Mouse (Mus musculus) C2C12 (cell line): ENCODE measurements at regions not wholly inside any gene's neighbourhood (a gene's known extent, or its start where the extent isn't known, plus 50 kb on each side); places are given as distances from the start of the nearest gene placed in this dataset.

Experiments used
- H3K27me3 ChIP-seq: one replicate; pipeline ENCODE4 v1.6.1; 2011; ENCODE audit not compliant: control insufficient read depth, insufficient read depth, insufficient read length
- H3K36me3 ChIP-seq: one replicate; pipeline ENCODE4 v1.6.1; 2011; ENCODE audit not compliant: control insufficient read depth, insufficient read depth
- H3K4me3 ChIP-seq: one replicate; pipeline ENCODE4 v1.5.1; 2011; ENCODE audit warnings: mild to moderate bottlenecking, control low read depth; ENCODE audit not compliant: poor library complexity, insufficient read depth, severe bottlenecking
- H3K79me2 ChIP-seq: one replicate; pipeline ENCODE4 v1.6.1; 2011; ENCODE audit not compliant: control insufficient read depth, insufficient read depth
- H3K79me3 ChIP-seq: one replicate; pipeline ENCODE4 v1.6.1; 2011; ENCODE audit warnings: low read depth, control low read depth
- H3ac ChIP-seq: one replicate; pipeline ENCODE3; 2011; ENCODE audit warnings: low read depth; ENCODE audit not compliant: control insufficient read depth, insufficient read length
- CEBPB ChIP-seq: IDR thresholded peaks from one replicate; pipeline ENCODE4 v1.6.1; 2011; ENCODE audit warnings: low read depth, mild to moderate bottlenecking, control low read depth, moderate library complexity
- CTCF ChIP-seq: IDR thresholded peaks from one replicate; pipeline ENCODE4 v1.5.1; 2011; ENCODE audit not compliant: control insufficient read depth, insufficient read depth, insufficient read length
- FOSL1 ChIP-seq: IDR thresholded peaks from one replicate; pipeline ENCODE4 v1.8.0; 2011; ENCODE audit warnings: mild to moderate bottlenecking, low read length; ENCODE audit not compliant: poor library complexity, insufficient read depth, severe bottlenecking
- MAX ChIP-seq: IDR thresholded peaks from one replicate; pipeline ENCODE4 v1.6.1; 2011; ENCODE audit warnings: mild to moderate bottlenecking, control low read depth
- MYOD1 ChIP-seq: IDR thresholded peaks from one replicate; pipeline ENCODE4 v1.6.1; 2011; ENCODE audit warnings: low read depth; ENCODE audit not compliant: control insufficient read depth, insufficient read length
- MYOG ChIP-seq: IDR thresholded peaks from one replicate; pipeline ENCODE4 v1.6.1; 2011; ENCODE audit not compliant: control insufficient read depth, insufficient read length; ENCODE audit errors: extremely low read depth
- USF1 ChIP-seq: IDR thresholded peaks from one replicate; pipeline ENCODE4 v1.6.1; 2011; ENCODE audit warnings: low read depth, mild to moderate bottlenecking, control low read depth, moderate library complexity

GRCm38 (mm10) chr8:10895178-10895577 is 113.1 kb downstream of the Irs2 start:
- no peaks in the 10 kb centered on the region for H3K79me2 ChIP-seq
- H3K36me3 ChIP-seq = no peaks in the 10 kb centered on the region
- H3ac ChIP-seq = no peak overlapping the region
- H3K79me3 ChIP-seq = no peaks in the 10 kb centered on the region
- TF ChIP-seq CTCF (no peak), USF1 (no peak), FOSL1 (no peak), CEBPB (no peak), MYOD1 (no peak), MYOG (no peak), MAX (no peak)
- peaks cover 9% of the 10 kb centered on the region for H3K27me3 ChIP-seq
- no peak overlapping the region for H3K4me3 ChIP-seq

GRCm38 (mm10) chr8:10894306-10894705 is 114.0 kb downstream of the Irs2 start:
- Histone ChIP-seq H3K79me2 (no peaks in the 10 kb centered on the region), H3K79me3 (no peaks in the 10 kb centered on the region)

GRCm38 (mm10) chr8:10893709-10894108 is 114.5 kb downstream of the Irs2 start:
- no peaks in the 10 kb centered on the region for H3K79me2 ChIP-seq
- H3ac ChIP-seq = no peak overlapping the region
- no peak overlapping the region for H3K4me3 ChIP-seq
- TF ChIP-seq FOSL1 (no peak), MAX (no peak), MYOD1 (no peak)
- no peaks in the 10 kb centered on the region for H3K79me3 ChIP-seq
- H3K27me3 ChIP-seq = peaks cover 9% of the 10 kb centered on the region
- no peaks in the 10 kb centered on the region for H3K36me3 ChIP-seq

More at GRCm38 (mm10) chr8:10894306-10894705, 114.0 kb downstream of the Irs2 start:
- TF ChIP-seq MAX (no peak), CTCF (no peak), MYOG (no peak), MYOD1 (no peak), USF1 (no peak), CEBPB (no peak), FOSL1 (no peak)
- H3ac ChIP-seq = no peak overlapping the region
- no peaks in the 10 kb centered on the region for H3K36me3 ChIP-seq
- peaks cover 9% of the 10 kb centered on the region for H3K27me3 ChIP-seq
- no peak overlapping the region for H3K4me3 ChIP-seq

GRCm38 (mm10) chr8:10891906-10892305 is 116.4 kb downstream of the Irs2 start:
- no peak for TF ChIP-seq MYOG
- no peak for TF ChIP-seq FOSL1
- no peak for TF ChIP-seq USF1
- Histone ChIP-seq H3K79me3 (no peaks in the 10 kb centered on the region), H3K36me3 (no peaks in the 10 kb centered on the region), H3ac (no peak overlapping the region), H3K79me2 (no peaks in the 10 kb centered on the region), H3K4me3 (no peak overlapping the region), H3K27me3 (peaks cover 19% of the 10 kb centered on the region)

GRCm38 (mm10) chr8:10891440-10891839 is 116.8 kb downstream of the Irs2 start:
- Histone ChIP-seq H3ac (no peak overlapping the region), H3K79me3 (no peaks in the 10 kb centered on the region), H3K4me3 (no peak overlapping the region), H3K27me3 (peaks cover 23% of the 10 kb centered on the region), H3K36me3 (no peaks in the 10 kb centered on the region), H3K79me2 (no peaks in the 10 kb centered on the region)
- TF ChIP-seq MYOD1 = no peak
- no peak for TF ChIP-seq CEBPB
- TF ChIP-seq FOSL1 = no peak
- TF ChIP-seq MYOG = no peak
- TF ChIP-seq USF1 = no peak
- TF ChIP-seq CTCF = no peak
- no peak for TF ChIP-seq MAX

GRCm38 (mm10) chr8:10885452-10885851 is 122.8 kb downstream of the Irs2 start:
- TF ChIP-seq MYOG (no peak), CEBPB (no peak), FOSL1 (no peak), MAX (no peak), USF1 (no peak), MYOD1 (no peak), CTCF (no peak)

More at GRCm38 (mm10) chr8:10885452-10885851, 122.8 kb downstream of the Irs2 start:
- H3K4me3 ChIP-seq = no peak overlapping the region
- peaks cover 34% of the 10 kb centered on the region for H3K27me3 ChIP-seq
- H3K79me3 ChIP-seq = no peaks in the 10 kb centered on the region
- H3ac ChIP-seq = no peak overlapping the region
- H3K36me3 ChIP-seq = no peaks in the 10 kb centered on the region
- H3K79me2 ChIP-seq = no peaks in the 10 kb centered on the region
